ENCODE assay signal across 23 mouse cellular contexts in genomic region chr11:108842765-108843164, GRCm38 (mm10).
DNase-seq lines count a peak whose midpoint lies in the region; ATAC-seq and TF ChIP-seq lines count a peak whose summit lies in the region.
"Had no signal": no experiment of that assay in that cellular context is flagged by ENCODE, and none has a peak within 500 bp of the region (broad histone marks: within the 10 kb centered on the region; RNA-seq: fewer than 3 reads in every experiment).

No protein-coding gene starts in this region.

- dilution Hi-C loops in CH12.LX (cut with MboI; ENCODE audit: extremely low pct_ligation_motif_present, extremely low pct_unique_long_range_greater_than_20kb, low sequenced_read_pairs) = no loop called here

- peak; percentile 43; the same call in 1 of the 2 replicates for ATAC-seq in liver, embryonic 16.5 days (ENCODE audit: low read depth)
- ATAC-seq: activated CD4-positive, CD25-positive, alpha-beta regulatory T cell, adult 4 months; forebrain, embryonic 14.5 days; forebrain, embryonic 16.5 days; Patski had no signal

- peak; percentile 40 for DNase-seq in heart, adult 11 months
- no peak for DNase-seq in heart, adult 2 months
- DNase-seq in liver (no peak), CH12.LX (ENCODE audit: extremely low read depth) (no peak)
- no peak for DNase-seq in embryonic facial prominence, embryonic 10.5 days (ENCODE audit: low spot score)
- DNase-seq: adrenal gland, adult 8-10 months; adrenal gland, postnatal 14 days; adrenal gland, postnatal 36 days; cerebellum, adult 11-12 months; cerebellum, adult 2 months; cerebellum, adult 9-10 months; cerebellum, postnatal 10 days; cerebellum, postnatal 25 days had no signal

- H3K27ac ChIP-seq in heart, adult 2 months = no peak overlapping the region
- H3K27ac ChIP-seq in liver, embryonic 16.5 days (ENCODE audit: low read length) = no peak overlapping the region
- H3K27ac ChIP-seq in CH12.LX (ENCODE audit: insufficient read depth, low read depth) = no peak overlapping the region
- no peak overlapping the region for H3K27ac ChIP-seq in embryonic facial prominence, embryonic 10.5 days (replicated peaks)
- H3K27ac ChIP-seq: embryonic facial prominence, embryonic 13.5 days; embryonic facial prominence, embryonic 15.5 days; forebrain, embryonic 12.5 days had no signal

- intact Hi-C loops in heart, adult 2 months (cut with DNase I) = no loop called here

- no peak for TF ChIP-seq RAD21 in CH12.LX (IDR thresholded peaks at IDR 0.05; ENCODE audit: low read depth, low read length)

- no peaks in the 10 kb centered on the region for H3K4me1 ChIP-seq in heart, adult 2 months (ENCODE audit: control insufficient read depth, insufficient read depth, low read length)
- H3K4me1 ChIP-seq in liver, embryonic 16.5 days (ENCODE audit: control insufficient read depth, low read depth, low read length) = no peaks in the 10 kb centered on the region
- peaks cover 21 to 85% of the 10 kb centered on the region in 2 experiments for H3K4me1 ChIP-seq in CH12.LX (ENCODE audit: control insufficient read depth in 1 of 2, insufficient read depth in 2 of 2)
- H3K4me1 ChIP-seq in embryonic facial prominence, embryonic 10.5 days = peaks cover 4% of the 10 kb centered on the region; the same call in 1 of the 2 replicates
- H3K4me1 ChIP-seq: embryonic facial prominence, embryonic 15.5 days; forebrain, embryonic 12.5 days had no signal

- no peak for TF ChIP-seq CTCF in heart, adult 2 months (IDR thresholded peaks at IDR 0.05)
- TF ChIP-seq CTCF in CH12.LX (conservative IDR thresholded peaks at IDR 0.05 in 1 of 2, IDR thresholded peaks at IDR 0.05 in 1 of 2; ENCODE audit: low read depth in 2 of 2, low read length in 2 of 2) = no peak

- no peak for TF ChIP-seq EP300 in heart, adult 2 months (IDR thresholded peaks at IDR 0.05; ENCODE audit: insufficient read depth, low read depth, low read length)
- TF ChIP-seq EP300 in CH12.LX (IDR thresholded peaks at IDR 0.05; ENCODE audit: low read length) = no peak

- no peaks in the 10 kb centered on the region for H3K27me3 ChIP-seq in heart, adult 2 months (ENCODE audit: control insufficient read depth, insufficient read depth, low read length)
- no peaks in the 10 kb centered on the region for H3K27me3 ChIP-seq in liver, embryonic 16.5 days (ENCODE audit: control insufficient read depth, insufficient read depth, low read depth, low read length)
- no peaks in the 10 kb centered on the region for H3K27me3 ChIP-seq in CH12.LX (replicated peaks)
- no peaks in the 10 kb centered on the region for H3K27me3 ChIP-seq in embryonic facial prominence, embryonic 10.5 days (replicated peaks; ENCODE audit: low read depth, poor library complexity, severe bottlenecking)
- H3K27me3 ChIP-seq: embryonic facial prominence, embryonic 13.5 days; embryonic facial prominence, embryonic 15.5 days; forebrain, embryonic 12.5 days; Patski had no signal

- H3K9me3 ChIP-seq in liver, embryonic 16.5 days (replicated peaks; ENCODE audit: control insufficient read depth, low read length) = no peaks in the 10 kb centered on the region
- H3K9me3 ChIP-seq in CH12.LX (replicated peaks; ENCODE audit: low read length) = no peaks in the 10 kb centered on the region
- no peaks in the 10 kb centered on the region for H3K9me3 ChIP-seq in embryonic facial prominence, embryonic 10.5 days
- H3K9me3 ChIP-seq: embryonic facial prominence, embryonic 13.5 days; embryonic facial prominence, embryonic 15.5 days; forebrain, embryonic 12.5 days had no signal

- H3K9ac ChIP-seq in heart, adult 2 months (ENCODE audit: low read depth, low read length) = no peak overlapping the region
- no peak overlapping the region for H3K9ac ChIP-seq in liver, embryonic 16.5 days (ENCODE audit: low read depth, low read length)
- no peak overlapping the region for H3K9ac ChIP-seq in CH12.LX (ENCODE audit: insufficient read depth, low read depth)
- H3K9ac ChIP-seq: embryonic facial prominence, embryonic 13.5 days; embryonic facial prominence, embryonic 15.5 days; forebrain, embryonic 12.5 days had no signal

- 60% methylated on average over 2 of the region's 2 CpGs for whole genome bisulfite sequencing in heart, adult 2 months
- 46% methylated on average over 2 of the region's 2 CpGs for WGBS in liver, embryonic 16.5 days (ENCODE audit: insufficient replicate concordance)
- WGBS in embryonic facial prominence, embryonic 10.5 days = 64% methylated on average over 2 of the region's 2 CpGs

- no peaks in the 10 kb centered on the region for H3K79me2 ChIP-seq in heart, adult 2 months (replicated peaks; ENCODE audit: control insufficient read depth, insufficient read depth, low read length)
- H3K79me2 ChIP-seq in CH12.LX (replicated peaks; ENCODE audit: control insufficient read depth, extremely low read depth, insufficient read depth, poor library complexity, severe bottlenecking) = no peaks in the 10 kb centered on the region

- H3K4me3 ChIP-seq in heart, adult 2 months = no peak overlapping the region
- no peak overlapping the region for H3K4me3 ChIP-seq in liver, embryonic 16.5 days (ENCODE audit: low read depth, low read length)
- no peak overlapping the region for H3K4me3 ChIP-seq in CH12.LX (replicated peaks in 1 of 3; ENCODE audit: low read depth in 2 of 3, low read length in 2 of 3, poor library complexity in 1 of 3)
- no peak overlapping the region for H3K4me3 ChIP-seq in embryonic facial prominence, embryonic 10.5 days
- H3K4me3 ChIP-seq: embryonic facial prominence, embryonic 13.5 days; embryonic facial prominence, embryonic 15.5 days; erythroblast, embryonic 14.5 days; forebrain, embryonic 12.5 days had no signal

- in situ Hi-C loops in CH12.LX (cut with MboI; ENCODE audit: low pct_ligation_motif_present, low pct_unique_long_range_greater_than_20kb, low sequenced_read_pairs) = no loop called here

- H3K4me2 ChIP-seq in liver, embryonic 16.5 days (ENCODE audit: low read depth, low read length) = no peak overlapping the region
- H3K4me2 ChIP-seq in CH12.LX (ENCODE audit: insufficient read depth, low read depth, poor library complexity, severe bottlenecking) = no peak overlapping the region
- H3K4me2 ChIP-seq: embryonic facial prominence, embryonic 13.5 days; embryonic facial prominence, embryonic 15.5 days; forebrain, embryonic 12.5 days had no signal

- TF ChIP-seq POLR2A in heart, adult 2 months (IDR thresholded peaks at IDR 0.05; ENCODE audit: insufficient read depth, low read depth, low read length) = no peak
- no peak for TF ChIP-seq POLR2A in CH12.LX (IDR thresholded peaks at IDR 0.05; ENCODE audit: low read depth, low read length)

- no peaks in the 10 kb centered on the region for H3K36me3 ChIP-seq in heart, adult 2 months (ENCODE audit: control insufficient read depth, insufficient read depth, low read length)
- H3K36me3 ChIP-seq in liver, embryonic 16.5 days (ENCODE audit: control insufficient read depth, insufficient read depth) = no peaks in the 10 kb centered on the region
- no peaks in the 10 kb centered on the region for H3K36me3 ChIP-seq in CH12.LX (replicated peaks in 1 of 2; ENCODE audit: control insufficient read depth in 1 of 2, insufficient read depth in 1 of 2, low read length in 1 of 2)
- no peaks in the 10 kb centered on the region for H3K36me3 ChIP-seq in embryonic facial prominence, embryonic 10.5 days (replicated peaks)
- H3K36me3 ChIP-seq: embryonic facial prominence, embryonic 13.5 days; embryonic facial prominence, embryonic 15.5 days; forebrain, embryonic 12.5 days; G1E had no signal

TF ChIP-seq in CH12.LX, 34 proteins besides CTCF, POLR2A, EP300 and RAD21:
- TF ChIP-seq BHLHE40 (IDR thresholded peaks at IDR 0.05; ENCODE audit: low read depth, low read length) (peak; percentile 81), TCF12 (IDR thresholded peaks at IDR 0.05; ENCODE audit: low read depth, low read length) (no peak)
